In the genomic region with DNA sequence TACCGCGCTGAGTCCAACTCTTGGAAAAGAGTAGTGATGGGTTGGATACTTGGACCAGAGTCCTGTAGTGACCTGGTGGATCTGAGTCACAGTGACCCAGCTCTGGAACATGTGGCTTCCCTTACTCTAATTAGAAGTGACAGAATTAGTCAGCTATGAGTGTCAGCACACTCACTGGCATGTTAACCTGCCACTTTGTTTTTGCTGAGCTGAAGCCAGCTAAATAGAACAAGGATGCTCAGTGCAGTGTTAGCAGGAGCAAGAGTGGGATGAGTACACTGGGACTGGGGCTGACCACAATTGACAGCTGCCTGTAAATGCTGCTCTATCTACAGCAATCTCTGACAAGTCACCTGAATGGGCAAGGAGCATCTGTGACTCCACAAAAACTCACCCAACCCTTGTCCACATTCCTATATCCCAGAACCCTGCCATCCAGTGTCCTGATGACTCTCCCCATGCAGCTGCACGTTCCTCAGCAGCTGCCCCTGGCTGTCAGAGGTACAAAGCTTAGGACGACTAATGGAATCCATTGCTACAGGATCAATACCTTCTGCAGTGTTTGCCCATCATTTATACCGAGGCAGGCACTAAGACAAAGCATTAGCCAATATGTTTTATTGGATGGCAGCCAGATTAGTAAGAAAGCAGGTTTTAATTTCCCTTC, we compare ENCODE assay signal across 15 mouse cellular contexts.
DNase-seq lines count a peak whose midpoint lies in the region; ATAC-seq and TF ChIP-seq lines count a peak whose summit lies in the region.
"Had no signal": no experiment of that assay in that cellular context is flagged by ENCODE, and none has a peak within 500 bp of the region (broad histone marks: within the 10 kb centered on the region; RNA-seq: fewer than 3 reads in every experiment).

No protein-coding gene starts in this region.

- H3K36me3 ChIP-seq in neural tube, embryonic 11.5 days (ENCODE audit: control insufficient read depth, insufficient read depth, low read length): no peaks in the 10 kb centered on the region
- H3K36me3 ChIP-seq in hindbrain, embryonic 14.5 days (replicated peaks; ENCODE audit: control insufficient read depth, insufficient read depth): no peaks in the 10 kb centered on the region
- no peaks in the 10 kb centered on the region for H3K36me3 ChIP-seq in midbrain, postnatal 0 days (ENCODE audit: insufficient read depth, low read length)
- H3K36me3 ChIP-seq: limb, embryonic 12.5 days; liver, embryonic 15.5 days; midbrain, embryonic 12.5 days had no signal

- no peaks in the 10 kb centered on the region for H3K27me3 ChIP-seq in neural tube, embryonic 11.5 days (ENCODE audit: control insufficient read depth, insufficient read depth, low read length)
- H3K27me3 ChIP-seq in hindbrain, embryonic 14.5 days (ENCODE audit: control insufficient read depth, insufficient read depth, low read length): no peaks in the 10 kb centered on the region
- no peaks in the 10 kb centered on the region for H3K27me3 ChIP-seq in midbrain, postnatal 0 days (ENCODE audit: insufficient read depth, low read length)
- H3K27me3 ChIP-seq: limb, embryonic 12.5 days; liver, embryonic 15.5 days; midbrain, embryonic 12.5 days had no signal

- no peak overlapping the region for H3K4me3 ChIP-seq in neural tube, embryonic 11.5 days (ENCODE audit: low read depth, low read length)
- no peak overlapping the region for H3K4me3 ChIP-seq in hindbrain, embryonic 14.5 days (replicated peaks; ENCODE audit: low read length)
- H3K4me3 ChIP-seq in midbrain, postnatal 0 days (ENCODE audit: low read depth, low read length): no peak overlapping the region
- H3K4me3 ChIP-seq: left cerebral cortex, adult 2 months; limb, embryonic 12.5 days; liver, embryonic 15.5 days; midbrain, embryonic 12.5 days had no signal

- TF ChIP-seq CTCF in midbrain, postnatal 0 days (IDR thresholded peaks at IDR 0.05): no peak

- H3K4me1 ChIP-seq in neural tube, embryonic 11.5 days (ENCODE audit: control insufficient read depth, insufficient read depth, low read length): no peaks in the 10 kb centered on the region
- H3K4me1 ChIP-seq in hindbrain, embryonic 14.5 days (replicated peaks; ENCODE audit: control insufficient read depth, insufficient read depth, low read length): peaks cover 15% of the 10 kb centered on the region; the same call in 1 of the 2 replicates
- H3K4me1 ChIP-seq in midbrain, postnatal 0 days (ENCODE audit: insufficient read depth, low read length): no peaks in the 10 kb centered on the region; the same call in 1 of the 2 replicates
- H3K4me1 ChIP-seq: limb, embryonic 12.5 days; liver, embryonic 15.5 days had no signal

- DNase-seq in neural tube, embryonic 11.5 days (ENCODE audit: low spot score): no peak
- no peak for DNase-seq in neural tube, embryonic 10.5 days (ENCODE audit: extremely low spot score, low spot score)
- no peak for DNase-seq in hindbrain, embryonic 14.5 days (ENCODE audit: low spot score)
- peak; percentile 30 for DNase-seq in midbrain, postnatal 0 days (ENCODE audit: low spot score)
- DNase-seq in left cerebral cortex, adult 18-20 months (ENCODE audit: low spot score in 2 of 2): no peak
- DNase-seq: adrenal gland, postnatal 14 days; cerebellum, adult 9-10 months had no signal

- ATAC-seq in neural tube, embryonic 11.5 days (ENCODE audit: insufficient read depth, low FRiP score, low TSS enrichment): 0 out of 2 replicates have a peak, but pooled peaks have one; percentile 23
- peak; percentile 60; the same call in 1 of the 2 replicates for ATAC-seq in hindbrain, embryonic 14.5 days (ENCODE audit: low FRiP score)
- 0 out of 2 replicates have a peak, but pooled peaks have one; percentile 5 for ATAC-seq in midbrain, postnatal 0 days (ENCODE audit: low FRiP score)
- ATAC-seq in erythroblast, adult 5-6 weeks (replicated peaks; ENCODE audit: low FRiP score, poor library complexity, severe bottlenecking): no peak
- no peak for ATAC-seq in frontal cortex, adult (ENCODE audit: low TSS enrichment)
- ATAC-seq: CD4-positive, CD25-positive, alpha-beta regulatory T cell, adult 4 months; inflammation-experienced regulatory T-cells, adult 6 months had no signal

- H3K27ac ChIP-seq in neural tube, embryonic 11.5 days (ENCODE audit: low read depth, low read length): no peak overlapping the region
- H3K27ac ChIP-seq in hindbrain, embryonic 14.5 days: 0 out of 2 replicates have a peak overlapping the region, but pooled peaks have one; percentile 9
- H3K27ac ChIP-seq in midbrain, postnatal 0 days (ENCODE audit: low read depth, low read length): no peak overlapping the region
- H3K27ac ChIP-seq: left cerebral cortex, adult 2 months; limb, embryonic 12.5 days; liver, embryonic 15.5 days; midbrain, embryonic 12.5 days had no signal

- 68% methylated on average over 5 of the region's 5 CpGs for WGBS in neural tube, embryonic 11.5 days
- 44% methylated on average over 5 of the region's 5 CpGs for WGBS in hindbrain, embryonic 14.5 days
- WGBS in midbrain, postnatal 0 days: 49% methylated on average over 5 of the region's 5 CpGs

- no peak overlapping the region for H3K9ac ChIP-seq in neural tube, embryonic 11.5 days (ENCODE audit: low read length)
- H3K9ac ChIP-seq in hindbrain, embryonic 14.5 days: no peak overlapping the region
- no peak overlapping the region for H3K9ac ChIP-seq in midbrain, postnatal 0 days (replicated peaks; ENCODE audit: low read length, poor library complexity, severe bottlenecking)
- H3K9ac ChIP-seq: limb, embryonic 12.5 days; liver, embryonic 15.5 days; midbrain, embryonic 12.5 days had no signal

- H3K4me2 ChIP-seq in neural tube, embryonic 11.5 days (ENCODE audit: low read depth): no peak overlapping the region
- H3K4me2 ChIP-seq in hindbrain, embryonic 14.5 days (replicated peaks): no peak overlapping the region
- no peak overlapping the region for H3K4me2 ChIP-seq in midbrain, postnatal 0 days (ENCODE audit: low read depth, low read length, poor library complexity, severe bottlenecking)
- H3K4me2 ChIP-seq: limb, embryonic 12.5 days; liver, embryonic 15.5 days; midbrain, embryonic 12.5 days had no signal

- H3K9me3 ChIP-seq in neural tube, embryonic 11.5 days (ENCODE audit: control insufficient read depth, low read length): no peaks in the 10 kb centered on the region
- no peaks in the 10 kb centered on the region for H3K9me3 ChIP-seq in hindbrain, embryonic 14.5 days (ENCODE audit: control insufficient read depth, low read length)
- no peaks in the 10 kb centered on the region for H3K9me3 ChIP-seq in midbrain, postnatal 0 days (ENCODE audit: low read length)
- H3K9me3 ChIP-seq: limb, embryonic 12.5 days; liver, embryonic 15.5 days; midbrain, embryonic 12.5 days had no signal

Comparison
In these comparisons a context has a peak if more than half of its experiments do, and no peak if none do; other contexts are left out.
1. ATAC-seq: peak in neural tube, embryonic 11.5 days (single experiment), hindbrain, embryonic 14.5 days (single experiment) and midbrain, postnatal 0 days (single experiment); none in erythroblast, adult 5-6 weeks (single experiment) and frontal cortex, adult (single experiment).